Mouse (Mus musculus): ENCODE results near the gene Olfr1066. TPM values are rescaled to one million over a fixed set of nuclear protein-coding genes. Genes with fewer than 3 reads are reported as not detected.
"Not testable (repeated sequence)": the region's sequence is repeated elsewhere in the genome, so short reads cannot be mapped to it uniquely, and the experiment has no call there.

The Olfr1066 gene
- not detected for total RNA-seq (2021)
- long read RNA-seq, experiment 1, result 0 reads
- long read RNA-seq, experiment 2, result 0 reads

DNA sequence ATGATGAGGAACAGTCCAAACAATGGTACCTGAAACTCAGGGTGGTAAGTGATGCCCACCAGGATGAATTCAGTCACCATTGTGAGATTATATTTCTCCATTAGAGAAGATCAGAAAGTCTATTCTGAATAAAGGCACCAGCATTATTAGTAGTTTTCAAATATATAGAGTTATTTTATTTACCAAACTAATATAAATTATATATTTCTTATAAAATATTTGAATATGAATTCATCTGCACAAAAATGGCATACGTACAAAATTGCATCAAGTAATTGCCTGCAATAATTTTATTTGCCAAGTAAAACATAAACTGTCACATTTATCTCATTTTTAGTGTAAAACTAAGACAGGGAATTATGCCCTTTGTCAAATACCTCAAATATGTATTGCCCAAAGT is at the start of gene Olfr1066:
TSS of gene Olfr1066 (minus strand) at position 101 of the 400 bp plus-strand sequence.
- intact Hi-C loops (cut with DNase I), result no loop called here
- no peak for DNase-seq

DNA sequence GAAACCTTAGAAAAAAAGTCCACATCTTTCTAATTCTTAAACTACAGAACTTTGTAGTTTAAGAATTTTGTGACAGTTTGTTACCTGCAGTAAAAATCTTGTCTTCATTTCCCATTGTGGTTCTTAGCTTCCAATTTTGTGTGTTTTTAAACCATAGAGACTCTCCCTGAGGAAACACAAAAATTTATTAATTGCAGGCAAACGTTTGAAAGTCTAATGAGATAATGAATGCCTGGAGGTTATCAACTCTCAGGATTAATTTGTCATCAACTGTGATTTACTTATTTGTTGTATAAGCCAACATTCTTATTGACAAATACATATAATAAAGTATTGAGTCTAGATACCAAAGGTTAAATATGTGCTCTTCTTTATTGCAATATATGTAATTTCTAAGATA is 31.2 kb upstream of the Olfr1066 start, which contains the start of gene Olfr228:
TSS of gene Olfr228 (minus strand) at position 101 of the 400 bp plus-strand sequence.
- no peak for DNase-seq
- intact Hi-C loops (cut with DNase I), result no loop called here

DNA sequence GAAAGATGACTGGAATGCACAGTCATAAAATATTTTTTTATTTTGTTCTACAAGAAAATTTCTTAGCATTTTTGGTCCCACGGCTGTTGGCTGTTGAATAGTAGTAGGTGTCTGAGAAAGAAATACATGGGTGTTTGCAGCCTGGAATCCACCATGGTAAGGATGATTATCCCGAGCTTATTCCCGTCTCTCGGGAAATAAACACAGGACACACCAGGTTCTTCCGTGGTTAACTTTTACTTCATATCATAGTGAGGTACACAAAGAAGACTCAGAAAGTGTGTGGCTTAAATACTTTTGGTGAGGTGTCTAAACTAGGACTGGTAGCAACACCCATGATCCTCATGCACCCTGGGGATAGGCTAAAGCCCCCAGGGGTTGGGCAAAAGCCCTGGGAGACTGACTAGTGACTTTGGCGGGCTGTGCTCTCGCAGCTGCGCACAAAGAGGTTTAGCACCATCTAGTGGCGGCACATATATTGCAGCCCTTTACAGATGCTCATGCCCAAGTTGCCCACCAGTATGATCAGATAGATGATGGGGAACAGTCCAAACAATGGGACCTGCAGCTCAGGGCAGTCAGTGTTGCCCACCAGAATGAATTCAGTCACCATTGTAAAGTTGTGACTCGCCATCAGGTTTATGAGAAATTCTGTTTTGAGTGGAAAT is 8.5 kb upstream of the Olfr1066 start:
- DNase-seq, result peak; percentile 35 to 60
- intact Hi-C loops (cut with DNase I), result loop anchor here (2.0 to 10.0 kb wide), 3 partner anchors 738 to 1440 kb away; no protein-coding TSS in a partner anchor

DNA sequence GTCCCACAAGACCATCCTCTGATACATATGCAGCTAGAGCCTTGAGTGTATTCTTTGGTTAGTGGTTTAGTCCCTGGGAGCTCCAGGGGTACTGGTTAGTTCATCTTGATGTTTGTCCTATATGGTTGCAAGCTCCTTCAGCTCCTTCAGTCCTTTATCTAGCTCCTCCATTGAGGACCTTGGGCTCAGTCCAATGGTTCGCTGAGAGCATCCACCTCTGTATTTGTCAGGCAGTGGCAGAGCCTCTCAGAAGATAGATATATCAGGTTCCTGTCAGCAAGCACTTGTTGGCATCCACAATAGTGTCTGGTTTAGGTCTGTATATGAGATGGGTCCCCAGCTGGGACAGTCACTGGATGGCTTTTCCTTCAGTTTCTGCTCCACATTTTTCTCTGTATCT is 4.4 kb upstream of the Olfr1066 start:
- intact Hi-C loops (cut with DNase I), result loop anchor here (10.0 kb wide), 1 partner anchor 1436 kb away; no protein-coding TSS in a partner anchor
- DNase-seq, result no peak

- DNase-seq; intact Hi-C loops (cut with DNase I): not testable (repeated sequence)
These were observed 5.6 kb downstream of the Olfr1066 start, which contains the start of gene Olfr1065 for GRCm38 (mm10) chr2:86450491-86450890. Olfr1065 (minus strand) TSS chr2:86450591.

DNA sequence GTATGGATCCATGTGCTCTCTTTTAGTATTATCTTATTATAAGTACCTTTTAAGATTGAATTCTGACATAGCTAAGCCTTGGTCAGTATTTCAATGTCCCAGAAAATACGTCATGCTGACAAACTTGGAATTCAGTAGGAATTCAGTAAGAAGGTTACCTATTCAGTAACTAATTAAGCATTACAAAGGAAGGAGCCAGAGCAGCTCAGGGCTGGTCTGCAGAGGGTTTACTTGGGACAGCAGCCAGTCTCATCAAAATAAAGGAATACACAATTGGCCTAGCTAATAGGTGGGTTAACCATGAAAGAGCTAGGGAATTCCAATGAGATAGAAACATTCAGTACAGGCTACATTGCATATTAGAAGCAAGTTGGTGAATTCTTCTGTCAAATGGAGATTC is 14.0 kb downstream of the Olfr1066 start:
- DNase-seq; intact Hi-C loops (cut with DNase I): not testable (repeated sequence)

DNA sequence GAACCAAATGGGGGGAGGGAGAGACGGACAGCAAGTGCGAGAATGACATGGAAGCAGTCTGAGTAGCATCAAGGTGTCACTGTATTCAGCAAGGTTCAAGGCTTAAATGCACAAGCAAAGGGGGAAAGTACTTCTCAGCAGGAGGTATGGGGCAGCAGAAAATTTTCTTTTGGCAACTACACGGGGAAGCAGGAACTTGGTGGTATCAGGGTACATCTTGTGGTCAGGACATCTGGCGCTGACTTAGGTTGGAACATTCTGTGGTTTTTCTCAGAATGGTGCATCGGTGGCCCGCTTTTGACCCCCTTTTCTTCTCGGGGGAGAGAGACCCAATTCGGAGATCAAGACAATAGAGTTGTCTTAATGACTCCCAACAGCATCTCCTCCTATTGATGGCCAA is 27.6 kb downstream of the Olfr1066 start:
- intact Hi-C loops (cut with DNase I), result not testable (repeated sequence)

GRCm38 (mm10) chr2:86426649-86427048 is 29.4 kb downstream of the Olfr1066 start, which contains the start of gene Olfr1062:
Olfr1062 (minus strand) TSS chr2:86426749.
- intact Hi-C loops (cut with DNase I); DNase-seq: not testable (repeated sequence)

More for the DNA sequence above, 27.6 kb downstream of the Olfr1066 start:
- DNase-seq, result not testable (repeated sequence)

GRCm38 (mm10) chr2:86413950-86414349 is 42.1 kb downstream of the Olfr1066 start, which contains the start of gene Olfr1061:
Olfr1061 (minus strand) TSS chr2:86414050.
- DNase-seq, result no peak
- intact Hi-C loops (cut with DNase I), result no loop called here

Other genes with a start within 250 kb of the Olfr1066 start
- not detected for gene Olfr1046, start 237.0 kb downstream of the Olfr1066 start, total RNA-seq (2021)
- not detected for gene Olfr1047, start 224.9 kb downstream of the Olfr1066 start, total RNA-seq (2021)
- not detected for gene Olfr1048, start 216.0 kb downstream of the Olfr1066 start, total RNA-seq (2021)
- gene Olfr1049, start 197.9 kb downstream of the Olfr1066 start, total RNA-seq (2021), result not detected
- not detected for gene Olfr1051, start 177.2 kb downstream of the Olfr1066 start, total RNA-seq (2021)
- gene Olfr1052, start 163.8 kb downstream of the Olfr1066 start, total RNA-seq (2021), result not detected
- gene Olfr1053, start 141.0 kb downstream of the Olfr1066 start, total RNA-seq (2021), result not detected
- not detected for gene Olfr1054, start 120.8 kb downstream of the Olfr1066 start, total RNA-seq (2021)
- gene Olfr1055, start 106.0 kb downstream of the Olfr1066 start, total RNA-seq (2021), result not detected
- gene Olfr1056, start 93.8 kb downstream of the Olfr1066 start, total RNA-seq (2021), result not detected
- not detected for gene Olfr1057, start 77.9 kb downstream of the Olfr1066 start, total RNA-seq (2021)
- gene Olfr1058, start 67.7 kb downstream of the Olfr1066 start, total RNA-seq (2021), result not detected
- not detected for gene Olfr1061, start 42.2 kb downstream of the Olfr1066 start, total RNA-seq (2021)
- gene Olfr1062, start 29.5 kb downstream of the Olfr1066 start, total RNA-seq (2021), result not detected
- not detected for gene Olfr1065, start 5.7 kb downstream of the Olfr1066 start, total RNA-seq (2021)
- not detected for gene Olfr228, start 31.1 kb upstream of the Olfr1066 start, total RNA-seq (2021)
- gene Olfr1076, start 52.2 kb upstream of the Olfr1066 start, total RNA-seq (2021), result not detected
- not detected for gene Olfr1079, start 86.2 kb upstream of the Olfr1066 start, total RNA-seq (2021)
- gene Olfr1080, start 102.0 kb upstream of the Olfr1066 start, total RNA-seq (2021), result not detected
- not detected for gene Olfr1082, start 142.7 kb upstream of the Olfr1066 start, total RNA-seq (2021)
- not detected for gene Olfr1084, start 183.5 kb upstream of the Olfr1066 start, total RNA-seq (2021)
- not detected for gene Olfr1085, start 205.8 kb upstream of the Olfr1066 start, total RNA-seq (2021)
- gene Olfr1086, start 223.8 kb upstream of the Olfr1066 start, total RNA-seq (2021), result not detected
- gene Olfr1087, start 242.1 kb upstream of the Olfr1066 start, total RNA-seq (2021), result not detected